In the genomic region with DNA sequence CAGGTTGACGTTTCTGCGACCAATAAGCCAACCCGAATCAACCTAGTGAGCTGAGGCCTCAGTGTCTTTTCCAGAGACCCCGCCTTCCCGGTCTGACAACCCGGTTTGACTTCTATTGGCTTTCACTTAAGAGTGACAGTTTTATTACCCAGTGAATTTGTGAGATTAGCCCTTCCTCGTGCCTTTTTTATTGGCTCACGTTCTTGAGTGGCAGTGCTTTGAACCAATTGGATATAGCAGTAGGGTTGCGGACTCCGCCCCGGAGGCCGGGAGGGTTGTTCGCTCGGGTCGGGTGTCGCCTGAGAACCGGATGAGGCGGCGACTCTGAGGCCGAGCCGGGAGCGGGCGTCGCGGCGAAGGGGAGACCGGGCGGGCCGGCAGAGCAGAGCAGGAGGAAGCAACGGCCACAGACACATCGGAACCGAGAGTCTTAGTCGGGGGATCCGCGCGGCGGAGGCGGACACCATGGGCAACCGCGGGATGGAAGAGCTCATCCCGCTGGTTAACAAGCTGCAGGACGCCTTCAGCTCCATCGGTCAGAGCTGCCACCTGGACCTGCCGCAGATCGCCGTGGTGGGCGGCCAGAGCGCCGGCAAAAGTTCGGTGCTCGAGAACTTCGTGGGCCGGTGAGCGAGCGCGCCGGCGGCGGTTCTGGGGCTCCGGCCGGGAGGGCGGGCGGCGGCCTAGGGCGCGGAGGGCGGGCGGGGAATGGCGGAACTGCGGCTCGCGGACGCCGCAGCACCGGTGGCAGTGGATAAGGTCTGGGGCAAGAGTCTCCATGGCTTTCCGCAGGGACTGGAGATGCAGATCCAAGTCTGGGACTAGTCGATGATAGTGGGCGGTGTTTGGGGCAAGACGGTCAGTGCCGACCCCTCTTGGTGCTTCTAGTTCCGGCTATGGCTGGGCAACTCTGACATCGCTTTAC, we compare ENCODE assay signal across 8 mouse cellular contexts. TPM values are rescaled to one million over a fixed set of nuclear protein-coding genes. Genes with fewer than 3 reads are reported as not detected.
DNase-seq lines count a peak whose midpoint lies in the region; ATAC-seq and TF ChIP-seq lines count a peak whose summit lies in the region.

A gene (plus strand): TSS at position 278 of the 925 bp plus-strand sequence.

- H3K27me3 ChIP-seq in embryonic facial prominence, embryonic 13.5 days: no peaks in the 10 kb centered on the region
- no peaks in the 10 kb centered on the region for H3K27me3 ChIP-seq in kidney, adult 2 months (replicated peaks; ENCODE audit: control insufficient read depth, insufficient read depth, low read length)
- no peaks in the 10 kb centered on the region for H3K27me3 ChIP-seq in limb, embryonic 12.5 days
- H3K27me3 ChIP-seq in midbrain, embryonic 15.5 days (replicated peaks): no peaks in the 10 kb centered on the region
- no peaks in the 10 kb centered on the region for H3K27me3 ChIP-seq in spleen, adult 2 months (ENCODE audit: control insufficient read depth, insufficient read depth, low read length)

- ATAC-seq in embryonic facial prominence, embryonic 13.5 days (ENCODE audit: insufficient number of reproducible peaks, insufficient read depth, low FRiP score, low TSS enrichment, low read depth): peak; percentile 99
- peak; percentile 98 for ATAC-seq in limb, embryonic 12.5 days (ENCODE audit: insufficient number of reproducible peaks, insufficient read depth, low FRiP score, low TSS enrichment, low read depth)
- ATAC-seq in midbrain, embryonic 15.5 days (replicated peaks): peak; percentile 99

- H3K4me2 ChIP-seq in embryonic facial prominence, embryonic 13.5 days: peak within 1 kb of the TSS; percentile 73
- H3K4me2 ChIP-seq in limb, embryonic 12.5 days: peak within 1 kb of the TSS; percentile 94
- H3K4me2 ChIP-seq in midbrain, embryonic 15.5 days: peak within 1 kb of the TSS; percentile 74

- H3K4me1 ChIP-seq in embryonic facial prominence, embryonic 13.5 days: peaks cover 23% of the 10 kb centered on the region
- H3K4me1 ChIP-seq in kidney, adult 2 months (ENCODE audit: control insufficient read depth, insufficient read depth, low read length): peaks cover 37% of the 10 kb centered on the region
- H3K4me1 ChIP-seq in limb, embryonic 12.5 days (replicated peaks): peaks cover 13% of the 10 kb centered on the region
- peaks cover 34% of the 10 kb centered on the region for H3K4me1 ChIP-seq in midbrain, embryonic 15.5 days
- H3K4me1 ChIP-seq in spleen, adult 2 months (ENCODE audit: control insufficient read depth, insufficient read depth, insufficient read length): peaks cover 5% of the 10 kb centered on the region; the same call in 1 of the 2 replicates

- no peaks in the 10 kb centered on the region for H3K9me3 ChIP-seq in embryonic facial prominence, embryonic 13.5 days
- H3K9me3 ChIP-seq in limb, embryonic 12.5 days: no peaks in the 10 kb centered on the region
- no peaks in the 10 kb centered on the region for H3K9me3 ChIP-seq in midbrain, embryonic 15.5 days

- WGBS in embryonic facial prominence, embryonic 13.5 days: under 1% methylated on average over 77 of the region's 82 CpGs
- WGBS in kidney, adult 2 months: under 1% methylated on average over 82 of the region's 82 CpGs
- WGBS in limb, embryonic 12.5 days: under 1% methylated on average over 82 of the region's 82 CpGs
- under 1% methylated on average over 64 of the region's 82 CpGs for WGBS in midbrain, embryonic 15.5 days
- under 1% methylated on average over 82 of the region's 82 CpGs for WGBS in spleen, adult 2 months

- peak within 1 kb of the TSS; percentile 93 for H3K9ac ChIP-seq in embryonic facial prominence, embryonic 13.5 days
- peak within 1 kb of the TSS; percentile 85 for H3K9ac ChIP-seq in limb, embryonic 12.5 days (replicated peaks)
- peak within 1 kb of the TSS; percentile 80 for H3K9ac ChIP-seq in midbrain, embryonic 15.5 days

- peak within 1 kb of the TSS; percentile 84 for H3K27ac ChIP-seq in embryonic facial prominence, embryonic 13.5 days
- peak within 1 kb of the TSS; percentile 79 for H3K27ac ChIP-seq in kidney, adult 2 months (ENCODE audit: insufficient read depth, low read depth, low read length)
- peak within 1 kb of the TSS; percentile 85 for H3K27ac ChIP-seq in limb, embryonic 12.5 days
- peak within 1 kb of the TSS; percentile 84 for H3K27ac ChIP-seq in midbrain, embryonic 15.5 days
- H3K27ac ChIP-seq in spleen, adult 2 months (ENCODE audit: insufficient read depth, low read length): peak within 1 kb of the TSS; percentile 92

- peak; percentile 84 for TF ChIP-seq POLR2A in kidney, adult 2 months (IDR thresholded peaks at IDR 0.05; ENCODE audit: low read depth, low read length)
- TF ChIP-seq POLR2A in spleen, adult 2 months (IDR thresholded peaks at IDR 0.05; ENCODE audit: low read depth, low read length): peak; percentile 91

- TF ChIP-seq CTCF in kidney, adult 2 months (conservative IDR thresholded peaks at IDR 0.05; ENCODE audit: insufficient read depth, insufficient read length, low read depth, low read length): no peak
- TF ChIP-seq CTCF in spleen, adult 2 months (IDR thresholded peaks at IDR 0.05; ENCODE audit: extremely low read depth, insufficient read depth, insufficient read length, insufficient replicate concordance): no peak

- peak; percentile 94 for DNase-seq in 3134 (ENCODE audit: extremely low read depth, insufficient read length, low spot score)
- peak; percentile 96 to 97 for DNase-seq in adrenal gland, postnatal 36 days
- DNase-seq in heart, adult 18-20 months: peak; percentile 99 to 100
- DNase-seq in kidney, adult 2 months: peak; percentile 100
- peak; percentile 95 to 99 for DNase-seq in spleen, adult 2 months (ENCODE audit: low read depth in 1 of 2, low spot score in 2 of 2)

- H3K36me3 ChIP-seq in embryonic facial prominence, embryonic 13.5 days: peaks cover 26% of the 10 kb centered on the region
- no peaks in the 10 kb centered on the region for H3K36me3 ChIP-seq in kidney, adult 2 months (ENCODE audit: control insufficient read depth, insufficient read depth, low read length)
- H3K36me3 ChIP-seq in limb, embryonic 12.5 days: peaks cover 23% of the 10 kb centered on the region
- peaks cover 15% of the 10 kb centered on the region; the same call in 1 of the 2 replicates for H3K36me3 ChIP-seq in midbrain, embryonic 15.5 days (replicated peaks)
- H3K36me3 ChIP-seq in spleen, adult 2 months (ENCODE audit: control insufficient read depth, insufficient read depth, low read length): peaks cover 2% of the 10 kb centered on the region; the same call in 1 of the 2 replicates

- peak within 1 kb of the TSS; percentile 81 for H3K4me3 ChIP-seq in embryonic facial prominence, embryonic 13.5 days
- H3K4me3 ChIP-seq in kidney, adult 2 months (ENCODE audit: insufficient read depth, low read depth, low read length): peak within 1 kb of the TSS; percentile 73
- H3K4me3 ChIP-seq in limb, embryonic 12.5 days (replicated peaks): peak within 1 kb of the TSS; percentile 89
- peak within 1 kb of the TSS; percentile 84 for H3K4me3 ChIP-seq in midbrain, embryonic 15.5 days
- peak within 1 kb of the TSS; percentile 92 for H3K4me3 ChIP-seq in spleen, adult 2 months (ENCODE audit: extremely low read depth, insufficient read depth, insufficient read length)

RNA-seq across cellular contexts. Expression of the gene that starts here (rescaled TPM):
- 100 to 1,000 TPM in 1 of 2 experiments, 10 to 100 TPM in 1; 99.8 to 102 TPM for total RNA-seq in adrenal gland, postnatal 36 days (2021)
- 74.5 and 79.8 TPM in 2 replicates for polyA plus RNA-seq in embryonic facial prominence, embryonic 13.5 days (2015; fragmentation: Nextera tagmentation; extraction: Ambion mirVana)
- 10 to 100 TPM; 58.1 to 65.1 TPM for total RNA-seq in heart, adult 18-20 months (2021)
- polyA plus RNA-seq in kidney, adult 2 months (2012; rRNA removed): 101 and 118 TPM in 2 replicates
- 76.6 and 78.4 TPM in 2 replicates for polyA plus RNA-seq in limb, embryonic 12.5 days (2016; fragmentation: Nextera tagmentation; extraction: Ambion mirVana)
- polyA plus RNA-seq in midbrain, embryonic 15.5 days (2015; fragmentation: Nextera tagmentation; extraction: Ambion mirVana): 71.5 and 74.9 TPM in 2 replicates
- polyA plus RNA-seq in spleen, adult 2 months (2012; rRNA removed): 223 and 245 TPM in 2 replicates

Comparison
In these comparisons a context has a peak if more than half of its experiments do, and no peak if none do; other contexts are left out.
1. Peak in every context shown above with its lines: DNase-seq, ATAC-seq, H3K4me3 ChIP-seq and H3K27ac ChIP-seq.